Mouse (Mus musculus): ENCODE data around the gene Lurap1l. TPM values are rescaled to one million over a fixed set of nuclear protein-coding genes. Genes with fewer than 3 reads are reported as not detected.

Gene Lurap1l
- total and polyA plus RNA-seq, 2 experiments from 2014 or later = 8.1 to 14.5 TPM

- 59% methylated on average over 1 of the region's 1 CpGs for WGBS
Observed at GRCm38 (mm10) chr4:80919217-80919867, 8.9 kb downstream of the Lurap1l start.

DNA sequence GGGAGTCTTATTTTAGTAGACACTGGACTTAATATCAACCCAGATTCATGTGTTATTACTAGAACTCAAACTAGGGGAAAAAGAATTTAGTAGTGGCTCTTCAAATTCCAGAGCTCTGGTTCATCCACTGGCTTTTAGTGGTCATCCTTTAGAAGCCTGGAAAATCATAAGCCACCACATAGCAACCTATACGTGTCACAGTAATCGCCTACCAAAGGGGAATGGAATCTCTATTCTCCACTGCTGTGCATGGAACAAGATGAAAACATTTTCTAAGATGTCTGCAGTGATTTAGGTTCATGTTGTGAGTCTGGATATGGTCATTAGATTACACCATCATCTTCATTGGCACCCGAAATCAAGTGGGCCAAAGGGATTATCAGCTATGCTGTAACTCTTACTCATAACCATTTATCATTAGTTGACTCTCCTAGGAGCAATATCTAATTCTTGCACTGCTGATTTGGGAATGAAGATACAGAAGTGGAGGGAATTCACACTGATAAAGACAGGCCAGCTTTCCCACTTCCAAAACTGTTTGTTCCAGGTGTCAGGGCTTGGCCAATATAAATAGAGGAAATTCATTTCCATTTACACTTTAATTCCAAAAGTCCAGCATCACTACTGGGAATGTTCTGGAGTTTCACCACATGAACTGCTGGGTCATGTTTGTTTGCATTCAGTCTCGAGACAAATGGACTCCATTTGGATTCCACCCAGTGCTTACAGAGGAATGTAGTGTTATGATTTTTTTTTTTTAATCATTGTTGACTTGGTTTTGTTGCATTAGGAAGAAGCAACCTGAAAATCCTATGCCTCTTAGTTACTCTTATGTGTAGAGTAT is 11.4 kb downstream of the Lurap1l start:
- DNase-seq (ENCODE audit: low spot score) = no peak
- no peaks in the 10 kb centered on the region for H3K4me1 ChIP-seq (ENCODE audit: insufficient read depth, low read length)
- H3K27me3 ChIP-seq (ENCODE audit: insufficient read depth, low read length) = no peaks in the 10 kb centered on the region
- no peaks in the 10 kb centered on the region for H3K9me3 ChIP-seq (ENCODE audit: low read length)
- no peaks in the 10 kb centered on the region for H3K36me3 ChIP-seq (ENCODE audit: insufficient read depth, low read length)
- ATAC-seq (ENCODE audit: low FRiP score) = no peak
- no peak overlapping the region for H3K4me3 ChIP-seq (ENCODE audit: low read depth, low read length)
- TF ChIP-seq CTCF (IDR thresholded peaks at IDR 0.05) = no peak
- WGBS = 89% methylated on average over 4 of the region's 4 CpGs
- no peak overlapping the region for H3K9ac ChIP-seq (replicated peaks; ENCODE audit: low read length, poor library complexity, severe bottlenecking)
- no peak overlapping the region for H3K4me2 ChIP-seq (ENCODE audit: low read depth, low read length, poor library complexity, severe bottlenecking)
- H3K27ac ChIP-seq (ENCODE audit: low read depth, low read length) = no peak overlapping the region

More at GRCm38 (mm10) chr4:80919217-80919867, 8.9 kb downstream of the Lurap1l start:
- Histone ChIP-seq H3K27me3 (ENCODE audit: insufficient read depth, low read length) (no peaks in the 10 kb centered on the region), H3K4me1 (ENCODE audit: insufficient read depth, low read length) (no peaks in the 10 kb centered on the region), H3K9me3 (ENCODE audit: low read length) (no peaks in the 10 kb centered on the region), H3K4me3 (ENCODE audit: low read depth, low read length) (no peak overlapping the region), H3K27ac (ENCODE audit: low read depth, low read length) (no peak overlapping the region), H3K36me3 (ENCODE audit: insufficient read depth, low read length) (no peaks in the 10 kb centered on the region), H3K4me2 (ENCODE audit: low read depth, low read length, poor library complexity, severe bottlenecking) (no peak overlapping the region), H3K9ac (replicated peaks; ENCODE audit: low read length, poor library complexity, severe bottlenecking) (no peak overlapping the region)
- DNase-seq (ENCODE audit: low spot score) (no peak), ATAC-seq (ENCODE audit: low FRiP score) (no peak)
- TF ChIP-seq CTCF (IDR thresholded peaks at IDR 0.05) = no peak

GRCm38 (mm10) chr4:80922654-80923053 is 12.2 kb downstream of the Lurap1l start:
- WGBS = 89% methylated on average over 2 of the region's 2 CpGs
- H3K27ac ChIP-seq (ENCODE audit: low read depth, low read length) = no peak overlapping the region
- ATAC-seq (ENCODE audit: low FRiP score) (no peak), DNase-seq (ENCODE audit: low spot score) (no peak)
- H3K36me3 ChIP-seq (ENCODE audit: insufficient read depth, low read length) = no peaks in the 10 kb centered on the region
- TF ChIP-seq CTCF (IDR thresholded peaks at IDR 0.05) = no peak
- no peak overlapping the region for H3K4me3 ChIP-seq (ENCODE audit: low read depth, low read length)
- H3K27me3 ChIP-seq (ENCODE audit: insufficient read depth, low read length) = no peaks in the 10 kb centered on the region
- no peak overlapping the region for H3K9ac ChIP-seq (replicated peaks; ENCODE audit: low read length, poor library complexity, severe bottlenecking)
- H3K4me1 ChIP-seq (ENCODE audit: insufficient read depth, low read length) = no peaks in the 10 kb centered on the region
- H3K4me2 ChIP-seq (ENCODE audit: low read depth, low read length, poor library complexity, severe bottlenecking) = no peak overlapping the region
- no peaks in the 10 kb centered on the region for H3K9me3 ChIP-seq (ENCODE audit: low read length)

- no peaks in the 10 kb centered on the region for H3K27me3 ChIP-seq (ENCODE audit: insufficient read depth, low read length)
- DNase-seq (ENCODE audit: low spot score) (no peak), ATAC-seq (ENCODE audit: low FRiP score) (no peak)
- 66% methylated on average over 4 of the region's 4 CpGs for WGBS
- no peaks in the 10 kb centered on the region for H3K36me3 ChIP-seq (ENCODE audit: insufficient read depth, low read length)
- H3K4me2 ChIP-seq (ENCODE audit: low read depth, low read length, poor library complexity, severe bottlenecking) = no peak overlapping the region
- no peak overlapping the region for H3K4me3 ChIP-seq (ENCODE audit: low read depth, low read length)
- H3K9ac ChIP-seq (replicated peaks; ENCODE audit: low read length, poor library complexity, severe bottlenecking) = no peak overlapping the region
- H3K27ac ChIP-seq (ENCODE audit: low read depth, low read length) = no peak overlapping the region
- H3K4me1 ChIP-seq (ENCODE audit: insufficient read depth, low read length) = no peaks in the 10 kb centered on the region
- no peaks in the 10 kb centered on the region for H3K9me3 ChIP-seq (ENCODE audit: low read length)
- TF ChIP-seq CTCF (IDR thresholded peaks at IDR 0.05) = no peak
Observed at GRCm38 (mm10) chr4:80924815-80925214, 14.4 kb downstream of the Lurap1l start.

- WGBS = 83% methylated on average over 6 of the region's 6 CpGs
- H3K9me3 ChIP-seq (ENCODE audit: low read length) = no peaks in the 10 kb centered on the region
- no peak for TF ChIP-seq CTCF (IDR thresholded peaks at IDR 0.05)
- no peak overlapping the region for H3K4me3 ChIP-seq (ENCODE audit: low read depth, low read length)
- H3K27me3 ChIP-seq (ENCODE audit: insufficient read depth, low read length) = no peaks in the 10 kb centered on the region
- no peak overlapping the region for H3K27ac ChIP-seq (ENCODE audit: low read depth, low read length)
- no peak overlapping the region for H3K9ac ChIP-seq (replicated peaks; ENCODE audit: low read length, poor library complexity, severe bottlenecking)
- ATAC-seq (ENCODE audit: low FRiP score) (no peak), DNase-seq (ENCODE audit: low spot score) (peak; percentile 43)
- no peak overlapping the region for H3K4me2 ChIP-seq (ENCODE audit: low read depth, low read length, poor library complexity, severe bottlenecking)
- H3K4me1 ChIP-seq (ENCODE audit: insufficient read depth, low read length) = no peaks in the 10 kb centered on the region
- H3K36me3 ChIP-seq (ENCODE audit: insufficient read depth, low read length) = no peaks in the 10 kb centered on the region
Observed at GRCm38 (mm10) chr4:80925752-80926519, 15.5 kb downstream of the Lurap1l start.

All from midbrain, postnatal 0 days (tissue).